Mouse (Mus musculus) brown adipose tissue, adult 24 weeks (tissue): ENCODE measurements around the gene Plcl2. TPM values are rescaled to one million over a fixed set of nuclear protein-coding genes. Genes with fewer than 3 reads are reported as not detected.

Source experiments
- H3K27ac ChIP-seq: fragments of 200-500 bp; replicated peaks from 2 replicates; pipeline ENCODE4 v1.5.1; 2012; ENCODE audit warnings: low read depth, mild to moderate bottlenecking, low read length
- H3K4me1 ChIP-seq: fragments of 200-500 bp; 2 replicates; pipeline ENCODE4 v1.6.1; 2012; ENCODE audit warnings: low read length, mixed read lengths; ENCODE audit not compliant: control insufficient read depth, insufficient read depth, insufficient read length
- H3K4me3 ChIP-seq: fragments of 200-500 bp; 2 replicates; pipeline ENCODE4 v1.5.1; 2012; ENCODE audit warnings: low read depth, mild to moderate bottlenecking, low read length, moderate library complexity; ENCODE audit not compliant: insufficient read depth
- polyA plus RNA-seq: library from polyadenylated mRNA; stranded (reverse); fragments of >200 nt; gene quantifications from 2 replicates; pipeline ENCODE4 v1.2.4, GENCODE M21; 2012; ENCODE audit not compliant: missing spikeins, insufficient read depth, insufficient read length

Plcl2 gene
- polyA plus RNA-seq, 1 experiment: 1.5 TPM

- Histone ChIP-seq H3K4me3 (no peak overlapping the region), H3K4me1 (no peaks in the 10 kb centered on the region)
Observed at GRCm38 (mm10) chr17:50488895-50489294, 20.3 kb upstream of the Plcl2 start.

GRCm38 (mm10) chr17:50490644-50491430 lies 18.4 kb upstream of the Plcl2 start:
- Histone ChIP-seq H3K4me1 (no peaks in the 10 kb centered on the region), H3K27ac (no peak overlapping the region), H3K4me3 (no peak overlapping the region)

More at GRCm38 (mm10) chr17:50488895-50489294, 20.3 kb upstream of the Plcl2 start:
- H3K27ac ChIP-seq: no peak overlapping the region

GRCm38 (mm10) chr17:50491496-50491895 lies 17.7 kb upstream of the Plcl2 start:
- no peaks in the 10 kb centered on the region for H3K4me1 ChIP-seq
- H3K27ac ChIP-seq: no peak overlapping the region
- no peak overlapping the region for H3K4me3 ChIP-seq

GRCm38 (mm10) chr17:50495216-50495889 lies 13.8 kb upstream of the Plcl2 start:
- no peaks in the 10 kb centered on the region; the same call in 1 of the 2 replicates for H3K4me1 ChIP-seq
- H3K4me3 ChIP-seq: no peak overlapping the region
- no peak overlapping the region for H3K27ac ChIP-seq

- H3K4me1 ChIP-seq: no peaks in the 10 kb centered on the region; the same call in 1 of the 2 replicates
- H3K4me3 ChIP-seq: no peak overlapping the region
- no peak overlapping the region for H3K27ac ChIP-seq
Observed at GRCm38 (mm10) chr17:50498062-50498697, 11.0 kb upstream of the Plcl2 start.

- H3K4me1 ChIP-seq: peaks cover 2% of the 10 kb centered on the region; the same call in 1 of the 2 replicates
- H3K27ac ChIP-seq: peak overlapping the region; percentile 76
- no peak overlapping the region for H3K4me3 ChIP-seq
Observed at GRCm38 (mm10) chr17:50499091-50499790, 10.0 kb upstream of the Plcl2 start.

- Histone ChIP-seq H3K27ac (no peak overlapping the region), H3K4me3 (no peak overlapping the region), H3K4me1 (peaks cover 3% of the 10 kb centered on the region; the same call in 1 of the 2 replicates)
Observed at GRCm38 (mm10) chr17:50500806-50501205, 8.4 kb upstream of the Plcl2 start.

- H3K27ac ChIP-seq: no peak overlapping the region
- H3K4me3 ChIP-seq: no peak overlapping the region
- H3K4me1 ChIP-seq: peaks cover 3% of the 10 kb centered on the region; the same call in 1 of the 2 replicates
Observed at GRCm38 (mm10) chr17:50503075-50503474, 6.1 kb upstream of the Plcl2 start.

- Histone ChIP-seq H3K4me1 (peaks cover 3% of the 10 kb centered on the region; the same call in 1 of the 2 replicates), H3K27ac (no peak overlapping the region)
Observed at GRCm38 (mm10) chr17:50504070-50504846, 4.9 kb upstream of the Plcl2 start.

GRCm38 (mm10) chr17:50505910-50506634 lies 3.1 kb upstream of the Plcl2 start:
- H3K4me1 ChIP-seq: peaks cover 3% of the 10 kb centered on the region; the same call in 1 of the 2 replicates
- no peak overlapping the region for H3K4me3 ChIP-seq
- H3K27ac ChIP-seq: no peak overlapping the region

More at GRCm38 (mm10) chr17:50504070-50504846, 4.9 kb upstream of the Plcl2 start:
- no peak overlapping the region for H3K4me3 ChIP-seq

GRCm38 (mm10) chr17:50506861-50507321 lies 2.3 kb upstream of the Plcl2 start:
- H3K4me1 ChIP-seq: peaks cover 3% of the 10 kb centered on the region; the same call in 1 of the 2 replicates

GRCm38 (mm10) chr17:50508055-50508774 lies 988 bp upstream of the Plcl2 start:
- Histone ChIP-seq H3K4me1 (peaks cover 3% of the 10 kb centered on the region; the same call in 1 of the 2 replicates), H3K27ac (peak overlapping the region; percentile 17; the same call in 1 of the 2 replicates), H3K4me3 (peak overlapping the region; percentile 91)

More at GRCm38 (mm10) chr17:50506861-50507321, 2.3 kb upstream of the Plcl2 start:
- Histone ChIP-seq H3K4me3 (no peak overlapping the region), H3K27ac (no peak overlapping the region)

- Histone ChIP-seq H3K4me3 (peak overlapping the region; percentile 91), H3K4me1 (peaks cover 5% of the 10 kb centered on the region; the same call in 1 of the 2 replicates), H3K27ac (peak overlapping the region; percentile 26; the same call in 1 of the 2 replicates)
Observed at GRCm38 (mm10) chr17:50508775-50509250, 390 bp upstream of the Plcl2 start.
